Mouse (Mus musculus): ENCODE data around the gene Pla2g2c. TPM values are rescaled to one million over a fixed set of nuclear protein-coding genes. Genes with fewer than 3 reads are reported as not detected.

Gene Pla2g2c
- polyA plus RNA-seq, 1 experiment: 0.29 TPM

- H3K4me1 ChIP-seq (ENCODE audit: control insufficient read depth, insufficient read depth, low read length): peaks cover 5% of the 10 kb centered on the region
- no peak overlapping the region for H3K27ac ChIP-seq (ENCODE audit: insufficient read depth, low read length)
- H3K4me3 ChIP-seq (ENCODE audit: insufficient read depth, low read length): no peak overlapping the region
- TF ChIP-seq POLR2A (IDR thresholded peaks at IDR 0.05; ENCODE audit: extremely low read depth, insufficient read depth, low read length): no peak
- no peak for TF ChIP-seq CTCF (IDR thresholded peaks at IDR 0.05; ENCODE audit: extremely low read depth, insufficient read depth, low read length)
These were observed 30.8 kb downstream of the Pla2g2c start for GRCm38 (mm10) chr4:138755439-138755838.

GRCm38 (mm10) chr4:138755983-138756382 lies 31.4 kb downstream of the Pla2g2c start:
- no peak overlapping the region for H3K4me3 ChIP-seq (ENCODE audit: insufficient read depth, low read length)
- peaks cover 5% of the 10 kb centered on the region for H3K4me1 ChIP-seq (ENCODE audit: control insufficient read depth, insufficient read depth, low read length)
- TF ChIP-seq CTCF (IDR thresholded peaks at IDR 0.05; ENCODE audit: extremely low read depth, insufficient read depth, low read length): no peak
- TF ChIP-seq POLR2A (IDR thresholded peaks at IDR 0.05; ENCODE audit: extremely low read depth, insufficient read depth, low read length): no peak
- no peak overlapping the region for H3K27ac ChIP-seq (ENCODE audit: insufficient read depth, low read length)

- H3K4me3 ChIP-seq (ENCODE audit: insufficient read depth, low read length): no peak within 1 kb of the TSS
- H3K4me1 ChIP-seq (ENCODE audit: control insufficient read depth, insufficient read depth, low read length): peaks cover 5% of the 10 kb centered on the region
- no peak for TF ChIP-seq POLR2A (IDR thresholded peaks at IDR 0.05; ENCODE audit: extremely low read depth, insufficient read depth, low read length)
- no peak for TF ChIP-seq CTCF (IDR thresholded peaks at IDR 0.05; ENCODE audit: extremely low read depth, insufficient read depth, low read length)
- H3K27ac ChIP-seq (ENCODE audit: insufficient read depth, low read length): no peak within 1 kb of the TSS
These were observed 32.8 kb downstream of the Pla2g2c start, which contains the start of gene Pla2g2f for GRCm38 (mm10) chr4:138757416-138757815. Pla2g2f (minus strand) TSS chr4:138757626.

DNA sequence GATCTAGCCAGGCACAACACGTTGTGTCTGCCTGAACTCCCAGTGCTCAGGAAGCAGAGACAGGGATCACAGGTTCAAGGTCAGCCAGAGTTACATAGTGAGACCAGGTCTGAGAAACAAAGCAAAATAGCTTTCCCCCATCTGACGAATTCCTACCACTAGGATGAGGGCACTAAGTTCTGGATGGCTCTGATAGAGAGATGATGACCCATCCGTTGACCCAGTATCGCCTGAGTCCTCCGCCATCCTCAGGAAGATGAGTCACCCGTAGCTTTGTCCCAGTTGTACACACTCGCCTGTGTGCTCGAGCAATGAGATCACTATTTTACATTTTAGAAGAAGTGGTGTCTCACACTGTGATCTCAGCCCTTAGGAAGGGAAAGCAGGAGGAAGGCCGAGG lies 37.7 kb downstream of the Pla2g2c start:
- Histone ChIP-seq H3K27ac (ENCODE audit: insufficient read depth, low read length) (no peak overlapping the region), H3K4me1 (ENCODE audit: control insufficient read depth, insufficient read depth, low read length) (no peaks in the 10 kb centered on the region), H3K4me3 (ENCODE audit: insufficient read depth, low read length) (no peak overlapping the region)
- TF ChIP-seq CTCF (IDR thresholded peaks at IDR 0.05; ENCODE audit: extremely low read depth, insufficient read depth, low read length) (no peak), POLR2A (IDR thresholded peaks at IDR 0.05; ENCODE audit: extremely low read depth, insufficient read depth, low read length) (no peak)

- TF ChIP-seq POLR2A (IDR thresholded peaks at IDR 0.05; ENCODE audit: extremely low read depth, insufficient read depth, low read length) (no peak), CTCF (IDR thresholded peaks at IDR 0.05; ENCODE audit: extremely low read depth, insufficient read depth, low read length) (no peak)
- H3K27ac ChIP-seq (ENCODE audit: insufficient read depth, low read length): no peak overlapping the region
- H3K4me1 ChIP-seq (ENCODE audit: control insufficient read depth, insufficient read depth, low read length): no peaks in the 10 kb centered on the region
These were observed 47.4 kb downstream of the Pla2g2c start for GRCm38 (mm10) chr4:138771970-138772369.

DNA sequence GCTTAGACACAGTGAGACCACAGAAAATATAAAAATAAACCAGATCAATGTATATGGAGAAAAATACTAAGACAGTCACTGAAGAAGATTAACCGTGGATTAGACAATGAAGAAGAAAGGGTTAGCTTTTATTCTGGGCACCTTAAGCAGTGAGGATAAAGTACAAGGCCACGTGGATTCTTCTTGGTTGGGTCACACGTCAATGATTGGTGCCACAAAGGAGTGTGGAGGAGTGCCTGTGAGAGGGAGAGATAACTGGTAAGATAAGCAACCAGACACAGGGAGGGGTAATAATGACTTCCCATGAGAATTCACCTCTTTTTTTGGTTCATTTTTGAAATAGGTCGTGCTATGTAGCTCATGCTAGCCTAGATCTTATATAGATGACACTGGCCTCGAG lies 47.8 kb downstream of the Pla2g2c start:
- no peaks in the 10 kb centered on the region for H3K4me1 ChIP-seq (ENCODE audit: control insufficient read depth, insufficient read depth, low read length)
- no peak for TF ChIP-seq POLR2A (IDR thresholded peaks at IDR 0.05; ENCODE audit: extremely low read depth, insufficient read depth, low read length)
- no peak for TF ChIP-seq CTCF (IDR thresholded peaks at IDR 0.05; ENCODE audit: extremely low read depth, insufficient read depth, low read length)
- H3K27ac ChIP-seq (ENCODE audit: insufficient read depth, low read length): no peak overlapping the region
- no peak overlapping the region for H3K4me3 ChIP-seq (ENCODE audit: insufficient read depth, low read length)

More at GRCm38 (mm10) chr4:138771970-138772369, 47.4 kb downstream of the Pla2g2c start:
- H3K4me3 ChIP-seq (ENCODE audit: insufficient read depth, low read length): no peak overlapping the region

GRCm38 (mm10) chr4:138775435-138775834 lies 50.8 kb downstream of the Pla2g2c start, which contains the start of gene Pla2g2d:
Pla2g2d (plus strand) TSS chr4:138775735.
- no peak within 1 kb of the TSS for H3K4me3 ChIP-seq (ENCODE audit: insufficient read depth, low read length)
- no peak within 1 kb of the TSS for H3K27ac ChIP-seq (ENCODE audit: insufficient read depth, low read length)
- no peak for TF ChIP-seq CTCF (IDR thresholded peaks at IDR 0.05; ENCODE audit: extremely low read depth, insufficient read depth, low read length)
- no peak for TF ChIP-seq POLR2A (IDR thresholded peaks at IDR 0.05; ENCODE audit: extremely low read depth, insufficient read depth, low read length)
- no peaks in the 10 kb centered on the region for H3K4me1 ChIP-seq (ENCODE audit: control insufficient read depth, insufficient read depth, low read length)

GRCm38 (mm10) chr4:138777417-138778407 lies 53.1 kb downstream of the Pla2g2c start:
- no peak overlapping the region for H3K27ac ChIP-seq (ENCODE audit: insufficient read depth, low read length)
- no peak overlapping the region for H3K4me3 ChIP-seq (ENCODE audit: insufficient read depth, low read length)
- TF ChIP-seq CTCF (IDR thresholded peaks at IDR 0.05; ENCODE audit: extremely low read depth, insufficient read depth, low read length) (no peak), POLR2A (IDR thresholded peaks at IDR 0.05; ENCODE audit: extremely low read depth, insufficient read depth, low read length) (no peak)
- no peaks in the 10 kb centered on the region for H3K4me1 ChIP-seq (ENCODE audit: control insufficient read depth, insufficient read depth, low read length)

GRCm38 (mm10) chr4:138780300-138780699 lies 55.7 kb downstream of the Pla2g2c start:
- Histone ChIP-seq H3K27ac (ENCODE audit: insufficient read depth, low read length) (no peak overlapping the region), H3K4me1 (ENCODE audit: control insufficient read depth, insufficient read depth, low read length) (no peaks in the 10 kb centered on the region), H3K4me3 (ENCODE audit: insufficient read depth, low read length) (no peak overlapping the region)
- TF ChIP-seq POLR2A (IDR thresholded peaks at IDR 0.05; ENCODE audit: extremely low read depth, insufficient read depth, low read length) (no peak), CTCF (IDR thresholded peaks at IDR 0.05; ENCODE audit: extremely low read depth, insufficient read depth, low read length) (no peak)

DNA sequence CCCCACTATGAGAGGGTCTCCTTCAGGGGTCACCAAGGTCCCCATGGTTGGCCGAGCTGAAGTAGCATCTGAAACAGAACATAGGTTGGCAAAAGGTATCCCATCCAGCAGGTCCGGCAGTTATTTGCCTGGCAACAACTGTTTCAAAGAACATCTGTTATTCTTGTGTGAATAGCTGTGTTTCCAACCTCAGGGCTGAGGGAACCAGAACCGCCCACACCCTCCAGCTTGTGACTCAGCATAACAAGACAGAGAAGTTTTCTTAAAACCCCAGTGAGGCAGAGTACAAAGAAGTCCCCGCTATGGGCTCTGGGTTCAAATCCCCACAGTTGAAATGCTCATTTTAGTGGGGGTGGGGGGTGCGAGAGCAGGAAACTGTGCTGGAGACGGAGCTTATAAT lies 57.5 kb downstream of the Pla2g2c start:
- Histone ChIP-seq H3K27ac (ENCODE audit: insufficient read depth, low read length) (no peak overlapping the region), H3K4me1 (ENCODE audit: control insufficient read depth, insufficient read depth, low read length) (peaks cover 2% of the 10 kb centered on the region; the same call in 1 of the 2 replicates), H3K4me3 (ENCODE audit: insufficient read depth, low read length) (no peak overlapping the region)
- TF ChIP-seq CTCF (IDR thresholded peaks at IDR 0.05; ENCODE audit: extremely low read depth, insufficient read depth, low read length) (no peak), POLR2A (IDR thresholded peaks at IDR 0.05; ENCODE audit: extremely low read depth, insufficient read depth, low read length) (no peak)
